Mouse (Mus musculus) cerebellum, postnatal 4 days (tissue): Measurements from ENCODE around the gene Gm42372.
A peak's percentile ranks its signal among the peaks of the same experiment; 100 is the strongest.

ENCODE experiments used
- DNase-seq, 2 experiments: peaks; one replicate each; pipeline ENCODE4 v3.0.0; 2022; ENCODE audit warnings: low spot score in 2 of 2, mixed read lengths in 1 of 2

Gm42372 gene

DNA sequence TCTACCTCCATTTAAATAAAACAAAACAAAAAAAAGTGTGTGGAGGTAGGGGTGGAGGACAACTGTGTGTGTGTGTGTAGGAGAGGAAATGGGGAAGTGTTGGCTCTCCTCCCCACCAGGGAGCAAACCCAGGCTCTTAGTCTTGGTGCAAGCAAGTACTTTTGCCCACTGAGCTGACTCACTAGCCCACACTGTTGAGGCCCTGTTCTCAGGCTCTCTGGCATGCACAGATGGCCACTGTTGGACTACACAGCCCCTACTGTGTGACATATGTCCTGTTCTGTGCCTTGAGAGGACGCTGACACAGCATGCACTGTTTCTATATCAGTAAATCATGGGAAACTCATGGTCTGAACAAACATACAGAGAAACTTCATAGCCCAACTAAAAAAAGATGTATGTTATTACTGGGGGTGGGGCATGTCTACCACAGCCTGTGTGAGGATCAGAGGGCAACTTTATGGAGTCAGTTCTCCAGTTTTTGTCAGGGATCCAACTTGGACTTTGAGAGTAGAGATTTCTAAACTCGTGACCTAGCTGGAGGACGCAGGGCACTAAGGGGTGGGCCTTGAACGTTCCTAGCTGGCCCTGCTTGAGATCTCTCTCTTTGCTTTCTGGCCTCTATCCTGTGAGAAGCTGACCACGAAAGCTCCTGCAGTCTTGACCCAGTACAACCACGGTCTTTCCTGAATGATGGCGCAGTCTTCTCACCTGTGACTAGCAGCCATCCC, 20.5 kb downstream of the Gm42372 start:
- DNase-seq = no peak

DNA sequence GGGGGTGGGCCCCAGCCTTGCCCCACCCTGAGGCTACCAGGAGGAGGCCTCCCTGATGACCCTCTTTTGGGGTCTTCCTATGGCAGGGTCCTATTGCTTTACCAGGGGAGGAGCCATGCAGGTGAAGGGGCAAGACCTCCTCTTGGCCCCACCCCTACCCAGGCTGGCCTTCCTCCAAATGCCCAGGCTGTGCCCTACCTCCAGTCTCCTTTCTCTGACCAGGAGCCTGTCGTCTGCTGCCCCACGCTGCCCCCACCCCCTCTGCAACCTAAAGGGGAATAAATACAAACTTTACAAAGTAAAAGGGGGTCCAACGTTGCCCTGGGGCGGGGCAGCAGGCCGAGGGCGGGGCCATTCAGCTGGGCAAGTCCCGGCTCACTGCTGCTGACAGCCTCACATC, 21.8 kb downstream of the Gm42372 start:
- DNase-seq = no peak

DNA sequence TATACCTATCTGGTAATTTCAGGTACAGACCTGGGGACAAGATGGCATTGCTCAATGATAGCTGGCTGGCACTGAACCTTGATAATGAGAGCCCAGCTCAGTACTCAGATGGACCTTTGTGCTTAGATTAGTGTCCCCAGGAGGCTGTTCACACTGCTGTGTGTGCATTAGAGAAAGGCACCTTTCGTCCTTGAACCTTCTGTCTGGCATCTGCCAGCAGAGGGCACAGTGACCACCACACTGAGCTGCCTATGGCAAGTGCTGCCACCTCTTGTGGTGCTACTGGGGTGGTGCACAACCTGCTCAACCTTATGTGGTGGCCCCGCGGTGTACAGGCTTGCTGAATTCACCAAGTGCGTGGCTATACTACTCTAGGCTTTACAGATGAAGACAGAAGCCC, 24.4 kb downstream of the Gm42372 start:
- peak in 1 of 2 experiments; percentile 24 for DNase-seq

DNA sequence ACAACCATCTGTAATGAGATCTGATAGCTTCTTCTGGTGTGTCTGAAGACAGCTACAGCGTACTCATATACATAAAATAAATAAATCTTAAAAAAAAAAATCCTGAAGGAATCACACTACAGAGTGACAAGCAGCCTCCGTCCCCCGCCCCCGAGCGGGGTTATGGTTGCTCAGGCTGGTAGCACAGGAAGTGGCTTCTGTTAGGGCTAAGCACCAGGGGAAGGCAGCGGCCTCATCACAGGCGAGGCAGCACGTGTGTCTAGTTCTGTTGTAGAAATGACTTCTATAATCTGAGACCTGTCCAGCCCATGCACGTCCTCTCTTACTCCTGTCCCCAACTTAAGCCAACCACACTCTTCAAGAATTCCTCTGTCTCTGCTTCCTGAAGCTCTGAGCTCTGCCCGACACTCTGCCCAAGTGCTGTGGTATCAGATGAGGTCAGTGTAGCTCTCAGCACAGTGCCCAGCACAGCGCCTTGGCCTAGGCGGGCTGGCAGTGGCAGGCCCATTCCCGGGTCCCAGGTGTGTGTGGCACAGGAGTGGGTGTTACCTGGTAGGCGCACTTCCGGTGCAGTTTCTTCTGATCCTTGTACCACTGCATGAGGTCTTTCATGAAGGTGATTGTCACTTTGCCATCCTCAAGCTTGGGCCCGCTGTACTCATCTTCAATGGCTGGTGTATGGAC, 26.6 kb downstream of the Gm42372 start:
- no peak for DNase-seq

DNA sequence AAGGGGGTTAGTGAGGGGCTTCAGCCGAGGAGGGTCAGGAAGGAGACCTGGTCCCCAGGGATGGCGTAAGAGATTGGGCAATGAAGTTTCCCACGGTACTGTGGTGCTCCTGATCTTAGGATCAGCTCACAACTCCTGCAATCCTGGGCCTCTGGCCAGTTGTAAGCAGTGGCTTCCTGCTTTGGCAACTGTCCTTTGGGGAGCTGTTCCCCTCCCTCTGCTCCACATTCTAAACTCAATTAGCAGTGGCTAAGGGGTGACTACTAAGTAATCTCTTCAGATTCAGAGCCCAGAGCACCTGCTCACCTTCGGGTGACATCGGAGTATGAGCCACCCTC, 27.1 kb downstream of the Gm42372 start:
- no peak for DNase-seq

DNA sequence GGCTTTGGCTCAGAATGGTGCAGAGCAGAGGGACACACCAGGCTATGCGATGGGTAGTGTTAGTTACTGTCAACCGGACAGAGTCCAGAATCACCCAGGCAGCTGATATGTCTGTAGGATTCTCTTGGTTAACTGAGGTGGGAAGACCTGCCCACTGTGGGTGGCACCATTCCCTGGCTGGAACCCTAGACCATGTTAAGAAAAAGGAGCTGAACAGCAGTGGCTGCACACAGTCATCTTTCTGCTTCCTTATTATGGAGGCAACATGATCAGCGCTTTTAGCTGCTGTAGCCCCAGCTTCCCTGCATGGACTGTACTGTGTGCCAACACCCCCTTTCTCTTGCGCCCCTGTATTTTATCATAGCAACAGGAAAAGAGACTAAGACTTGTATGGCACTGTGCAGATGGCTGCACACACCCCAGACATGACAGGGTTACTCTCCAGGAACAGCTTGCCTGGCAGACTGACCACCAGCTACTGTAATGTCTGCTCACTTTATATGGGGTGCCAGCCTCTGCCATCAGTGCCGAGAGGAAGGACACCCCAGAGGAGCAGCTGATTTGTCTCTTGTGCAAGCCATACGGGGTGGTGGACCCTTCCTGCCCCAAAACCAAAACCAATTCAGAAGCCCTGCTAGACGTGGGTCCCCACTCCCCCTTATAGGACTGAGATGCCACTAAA, 29.2 kb downstream of the Gm42372 start:
- DNase-seq = no peak

DNA sequence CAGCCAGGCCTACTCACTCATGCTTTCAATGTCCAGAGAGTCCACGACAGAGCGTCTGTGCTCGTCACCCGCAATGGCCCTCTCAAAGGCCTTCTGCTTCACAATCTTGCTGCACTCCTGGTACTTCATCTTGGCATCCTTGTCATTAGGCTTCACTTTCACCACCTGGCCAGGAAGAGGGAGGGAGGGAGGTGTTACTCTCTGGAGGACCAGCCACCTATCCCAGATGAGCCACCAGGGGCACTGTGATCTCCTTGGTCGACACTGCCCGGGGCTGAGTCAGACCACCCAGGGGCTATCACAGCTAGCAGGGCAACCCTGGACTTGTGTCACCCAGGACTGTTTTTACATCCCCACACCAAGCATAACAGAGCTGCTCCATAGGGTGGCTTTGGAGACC, 32.5 kb downstream of the Gm42372 start:
- no peak for DNase-seq

DNA sequence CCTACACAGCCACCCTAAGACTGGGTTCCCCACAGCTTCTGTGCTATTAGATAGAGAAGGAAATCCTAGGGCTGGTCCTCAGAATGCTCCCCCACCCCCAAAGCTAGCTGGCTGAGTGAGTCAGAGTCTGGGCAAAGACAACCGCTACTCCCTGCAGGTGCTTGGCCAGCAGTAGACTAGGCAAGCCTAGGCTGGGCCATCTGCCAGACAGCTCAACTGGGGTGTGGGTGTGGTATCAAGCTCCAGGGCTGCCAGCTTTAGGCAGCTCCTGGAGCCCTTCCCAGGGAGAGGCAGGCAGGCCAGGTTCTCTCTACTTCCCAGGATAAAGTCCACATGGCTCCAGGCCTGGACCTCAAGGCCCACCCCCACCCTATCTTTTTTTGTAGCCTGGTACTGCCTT, 34.1 kb downstream of the Gm42372 start:
- peak; percentile 57 to 87 for DNase-seq

DNA sequence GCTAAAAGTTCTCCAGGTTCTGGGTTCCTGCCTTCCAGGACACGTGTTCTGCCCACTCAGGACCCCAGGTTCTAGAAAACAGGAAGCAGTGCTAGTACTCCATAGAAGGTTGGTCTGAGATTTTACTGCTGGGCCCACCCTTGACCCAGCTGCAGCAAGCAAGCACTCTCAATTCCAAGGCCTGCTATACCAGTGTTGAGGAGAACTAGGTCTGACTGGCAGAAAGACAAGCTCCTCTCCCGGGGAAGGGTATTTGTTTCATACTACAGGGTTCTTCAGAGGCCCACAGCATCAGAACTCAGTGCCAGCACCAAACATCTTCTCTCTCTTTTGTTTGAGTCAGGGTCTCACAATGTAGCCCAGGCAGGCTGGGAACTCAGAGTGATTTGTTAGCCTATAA, 35.0 kb downstream of the Gm42372 start:
- DNase-seq = no peak

DNA sequence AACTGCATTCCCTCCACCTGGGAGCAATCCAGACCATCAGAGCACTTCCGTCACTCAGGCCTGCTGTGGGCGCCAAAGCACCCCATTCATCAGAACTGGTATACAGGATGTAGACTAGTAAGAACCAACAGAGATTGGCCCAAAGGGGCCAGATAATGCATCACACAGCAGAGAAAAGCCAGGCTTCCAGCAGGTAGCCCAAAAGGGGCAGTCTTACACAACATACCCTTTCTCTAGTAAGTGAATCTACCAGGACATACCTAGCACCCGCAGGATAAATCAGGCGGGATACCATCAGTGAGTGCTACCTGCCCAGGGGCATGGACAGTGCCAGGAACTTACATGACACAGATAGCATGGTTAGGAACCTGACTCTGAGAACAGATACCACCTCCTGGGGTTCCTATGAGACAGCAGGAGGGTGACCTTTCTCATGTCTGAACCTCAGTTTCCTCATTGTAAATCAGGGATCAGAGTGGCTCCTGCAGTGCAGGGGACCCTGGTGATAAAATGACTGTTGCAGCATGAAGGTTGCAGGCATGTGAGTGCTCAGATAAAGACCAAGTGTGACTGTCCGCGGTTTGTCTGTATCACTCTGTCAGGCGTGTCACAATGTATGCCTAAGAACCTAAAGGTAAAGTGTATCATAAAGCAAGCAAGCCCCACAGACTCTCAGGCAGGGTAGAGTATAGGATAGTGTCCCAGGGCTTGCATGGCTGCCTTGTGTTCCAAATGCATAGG, 36.7 kb downstream of the Gm42372 start:
- DNase-seq = no peak

DNA sequence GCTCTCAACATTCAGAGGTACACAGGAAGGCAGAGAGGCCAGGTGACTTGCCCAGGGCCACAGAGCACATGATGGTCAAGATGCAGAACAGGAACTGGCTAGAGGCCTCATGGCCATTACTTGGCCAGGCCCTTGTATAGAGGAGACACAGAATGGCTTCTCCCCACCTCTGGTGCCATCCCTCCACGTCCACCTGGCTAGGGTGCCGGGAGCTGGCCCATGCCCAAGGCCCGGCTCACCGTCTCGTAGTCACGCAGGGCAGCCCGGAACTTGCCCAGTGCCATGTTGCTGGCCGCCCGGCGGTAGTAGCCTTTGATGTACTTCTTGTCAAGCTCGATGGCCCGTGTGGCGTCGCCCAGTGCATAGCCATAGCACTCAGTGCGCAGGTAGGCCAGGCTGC, 39.3 kb downstream of the Gm42372 start:
- DNase-seq = no peak

DNA sequence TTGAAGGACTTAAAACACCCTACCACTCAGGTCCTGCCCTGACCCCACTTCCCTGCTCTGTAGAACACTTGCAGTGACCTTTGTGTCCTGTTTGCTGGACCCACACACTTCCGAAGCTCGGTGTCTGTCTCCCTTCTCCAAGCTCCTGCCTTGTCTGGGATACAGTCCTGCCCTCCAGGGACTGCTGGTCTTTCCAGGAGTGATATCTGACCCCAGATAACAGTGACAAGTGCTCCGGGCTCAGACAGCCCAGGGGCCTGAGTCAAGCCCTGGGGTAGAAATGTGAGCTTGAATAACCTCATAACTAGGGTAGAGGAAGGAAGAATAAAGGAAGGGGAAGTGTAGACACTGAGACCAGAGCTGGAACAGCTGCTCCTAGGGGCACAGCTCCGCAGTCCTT, 40.8 kb downstream of the Gm42372 start:
- DNase-seq = no peak

DNA sequence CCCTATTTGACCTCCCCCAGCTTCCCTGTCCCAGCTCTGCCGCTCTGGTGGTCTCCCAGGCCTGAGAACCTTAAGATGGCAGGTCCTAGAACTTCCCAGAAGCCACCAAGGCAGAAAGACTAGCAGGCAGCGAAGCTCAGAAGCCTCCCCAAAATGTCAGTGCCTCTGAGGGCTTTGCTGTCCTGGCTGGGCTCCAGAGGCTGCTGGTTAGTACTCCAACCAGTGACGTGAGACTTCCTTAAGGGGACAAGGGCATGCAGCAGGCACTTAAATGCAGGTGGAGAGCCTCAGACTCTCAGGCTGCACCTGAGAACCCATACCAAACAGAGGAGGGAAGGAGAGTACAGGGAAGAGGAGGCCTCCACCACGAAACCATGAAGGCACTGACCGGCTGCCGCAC, 41.3 kb downstream of the Gm42372 start:
- no peak for DNase-seq

DNA sequence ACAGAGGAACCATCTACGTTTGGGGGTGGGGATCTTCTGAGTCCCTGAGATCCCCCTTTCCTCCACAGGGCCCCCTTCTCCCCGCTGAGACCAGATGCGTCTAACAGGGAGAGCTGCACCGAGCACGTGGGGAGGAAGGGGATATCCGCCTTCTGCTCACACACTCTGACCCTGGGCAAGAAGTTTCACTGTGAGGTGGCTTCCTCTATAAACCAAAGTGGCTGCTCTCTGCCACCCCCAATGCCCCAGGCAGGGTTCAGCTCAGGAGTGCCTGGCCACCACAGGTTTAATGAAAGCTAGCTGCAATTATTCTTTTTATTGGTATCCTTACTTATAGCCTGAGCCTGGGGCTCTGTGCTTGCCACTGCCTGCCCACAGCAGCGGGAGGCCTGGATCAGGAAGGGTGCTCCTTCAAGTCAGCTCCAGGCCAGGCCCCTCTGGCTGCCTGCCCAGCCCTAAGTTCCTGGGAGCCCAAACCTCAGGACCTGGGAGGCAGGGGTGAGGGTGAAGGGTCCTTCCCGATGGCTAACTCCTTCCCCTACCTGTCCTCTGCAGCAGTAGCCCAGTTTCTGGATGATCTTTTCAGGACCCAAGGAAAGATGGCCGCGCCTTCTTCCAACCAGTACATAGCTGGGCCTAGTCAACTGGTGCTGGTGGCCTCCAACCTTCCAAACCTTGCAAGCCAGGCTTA, 42.1 kb downstream of the Gm42372 start:
- no peak for DNase-seq

DNA sequence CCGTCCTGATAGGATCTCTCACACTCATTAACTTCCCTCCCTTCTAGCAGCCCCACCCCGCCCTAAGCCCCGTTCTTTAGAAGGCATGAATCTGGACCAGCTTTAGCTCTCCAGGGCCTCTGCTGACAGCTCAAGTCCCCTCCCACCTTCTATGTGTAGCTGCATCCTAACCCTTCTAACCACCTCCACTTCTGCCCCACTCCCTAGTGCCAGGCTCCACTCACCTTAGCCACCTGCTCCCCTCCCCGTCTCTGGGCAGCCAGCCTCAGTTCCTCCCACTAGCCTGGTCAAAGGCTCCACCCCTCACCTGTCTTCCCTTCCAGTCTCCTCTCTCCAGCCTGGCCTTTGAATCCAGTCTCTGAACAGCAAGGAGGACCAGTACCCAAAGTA, 42.6 kb downstream of the Gm42372 start:
- DNase-seq = no peak

DNA sequence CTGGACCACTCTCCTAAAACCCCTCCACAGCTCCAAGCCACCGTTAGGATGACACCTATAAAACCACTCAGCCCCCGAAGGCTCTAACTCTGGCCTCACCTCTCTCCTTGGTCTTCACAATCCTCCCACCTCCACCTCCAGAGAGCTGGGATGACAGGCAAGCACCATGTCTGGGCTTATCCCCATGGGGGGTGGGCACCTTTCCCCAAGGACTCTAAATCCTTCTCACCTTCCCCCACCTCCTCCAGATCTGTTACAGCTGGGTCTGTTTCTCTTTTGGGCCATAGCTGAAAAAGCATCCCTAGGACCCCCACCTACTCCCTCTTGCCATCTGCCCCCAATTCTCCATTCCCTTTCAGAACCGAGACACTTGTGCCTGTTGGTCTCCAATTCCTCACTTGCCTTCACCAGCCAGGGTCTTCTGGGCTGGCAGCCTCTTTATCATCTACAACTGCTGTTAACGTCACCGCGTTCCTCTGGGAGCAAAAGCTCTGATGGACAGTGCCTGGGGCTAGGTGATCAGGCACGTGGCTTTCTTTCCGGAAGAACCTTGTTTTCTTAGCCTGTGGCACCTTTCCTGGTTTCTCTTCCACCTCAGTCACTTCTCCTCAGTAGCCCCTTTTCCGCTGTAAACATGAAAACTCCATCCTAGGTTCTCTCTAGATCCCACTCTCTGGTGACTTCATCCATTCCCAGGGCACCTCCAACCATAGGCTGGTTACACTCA, 43.2 kb downstream of the Gm42372 start:
- no peak for DNase-seq

DNA sequence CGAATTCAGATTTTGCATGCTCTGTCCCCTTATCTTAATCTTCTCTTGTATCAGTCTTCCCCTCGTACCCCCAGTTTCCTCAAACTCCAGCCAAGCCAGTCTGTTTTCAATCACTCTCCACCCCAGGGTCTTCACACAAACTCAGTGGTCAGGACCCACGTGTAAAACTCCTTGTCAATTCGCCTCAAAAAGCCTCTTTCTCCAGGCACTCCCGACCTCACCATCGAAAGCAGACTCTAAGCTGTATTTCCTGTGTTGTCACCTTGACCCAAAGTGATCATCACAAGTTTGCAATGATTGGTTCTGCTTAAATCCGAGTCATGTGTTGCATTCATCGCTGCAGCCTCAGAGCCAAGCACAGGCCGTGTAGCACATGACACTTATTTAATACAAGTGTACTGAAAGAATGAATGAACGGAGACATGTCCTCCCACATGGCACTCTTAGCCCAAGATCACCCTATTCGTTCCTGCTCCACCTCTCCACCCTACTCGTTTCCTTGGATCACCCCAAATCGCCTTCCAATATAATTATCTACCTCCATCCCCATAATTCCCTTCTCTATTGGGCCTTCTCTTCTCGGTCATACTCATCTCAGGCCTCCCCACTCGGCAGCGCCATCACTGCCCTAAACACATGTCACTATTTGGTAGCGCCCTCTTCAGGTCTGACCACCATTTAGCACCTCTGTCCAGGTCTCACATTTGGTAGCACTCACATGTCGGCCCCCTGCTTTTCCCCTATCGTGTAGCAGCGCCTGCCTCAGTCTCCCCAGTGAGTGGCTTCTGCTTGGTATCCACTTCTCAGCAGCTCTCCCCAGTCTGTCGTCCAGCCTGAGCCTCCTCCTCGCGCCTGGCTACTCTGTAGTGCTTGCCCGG, 44.1 kb downstream of the Gm42372 start:
- DNase-seq = peak in 1 of 2 experiments; percentile 59

DNA sequence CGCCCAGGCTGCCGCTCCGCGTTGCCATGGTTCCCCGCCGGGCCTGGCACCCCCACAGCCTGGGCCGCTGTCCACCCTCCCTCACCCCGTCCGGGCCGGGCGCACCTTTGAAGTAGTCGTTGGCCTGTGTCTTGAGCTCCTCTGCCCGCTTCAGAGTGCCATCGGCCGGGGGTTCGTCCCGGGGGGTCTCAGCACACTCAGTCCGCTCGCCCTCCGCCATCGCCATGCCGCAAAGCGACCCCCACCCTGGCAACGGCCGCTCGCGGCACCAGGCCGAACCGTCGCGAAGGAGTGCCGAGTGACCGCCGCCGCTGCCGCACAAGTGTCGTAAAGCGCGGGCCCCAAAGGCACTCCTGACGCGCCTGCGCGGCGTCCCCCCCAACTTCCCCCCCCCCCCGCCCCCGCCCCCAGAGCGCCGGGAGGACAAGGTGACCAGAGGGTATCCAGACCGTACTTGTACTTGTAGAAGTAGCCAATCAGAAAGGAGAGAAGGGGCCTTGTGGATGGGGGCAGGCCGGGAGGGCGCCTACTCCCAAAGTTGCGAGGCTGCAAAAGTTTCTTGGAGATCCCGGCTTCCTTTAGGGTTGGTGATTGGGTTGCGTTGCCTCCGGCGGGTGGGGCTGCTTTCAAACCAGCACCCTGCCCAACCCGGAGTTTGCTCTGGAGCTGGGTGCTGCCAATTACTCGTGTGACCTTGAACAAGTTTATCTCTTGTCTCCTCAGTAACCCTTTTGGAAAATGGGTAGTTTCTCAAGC, 44.9 kb downstream of the Gm42372 start, which contains the start of gene Ppp5c:
Gene Ppp5c, minus strand, starts transcription at position 337 of the 756 bp plus-strand sequence.
- peak; percentile 82 to 92 for DNase-seq

DNA sequence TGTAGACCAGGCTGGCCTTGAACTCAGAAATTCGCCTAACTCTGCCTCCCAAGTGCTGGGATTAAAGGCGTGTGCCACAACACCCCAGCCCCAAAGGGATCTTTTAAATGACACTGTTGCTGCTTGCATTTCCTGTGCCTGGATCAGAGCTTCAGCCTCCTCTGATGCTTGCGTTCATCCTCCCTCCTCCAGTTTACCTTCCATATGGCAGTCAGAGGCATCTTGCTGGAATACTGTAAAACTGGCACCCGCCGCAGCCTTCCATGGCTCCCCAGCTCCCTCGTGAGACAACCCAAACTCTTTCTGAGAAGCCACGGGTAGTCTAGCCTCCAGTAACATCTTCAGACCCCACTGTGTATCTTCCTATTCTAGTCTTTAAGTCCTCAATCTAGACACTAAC, 46.0 kb downstream of the Gm42372 start:
- no peak for DNase-seq
